Mouse (Mus musculus) spleen, adult 2 months (tissue): Measurements from ENCODE around the gene Pde4d. TPM values are rescaled to one million over a fixed set of nuclear protein-coding genes. Genes with fewer than 3 reads are reported as not detected.

Source experiments
- DNase-seq, 2 experiments: peaks; one replicate each; pipeline versions ENCODE4 v3.0.0 to v3.0.0-alpha.2; 2012 to 2021; ENCODE audit warnings: low spot score in 2 of 2, low read depth in 1 of 2
- H3K27ac ChIP-seq: fragments of 200-500 bp; 2 replicates; pipeline ENCODE4 v1.5.1; 2012; ENCODE audit warnings: low read length, inconsistent platforms; ENCODE audit not compliant: insufficient read depth
- H3K27me3 ChIP-seq: fragments of 200-500 bp; 2 replicates; pipeline ENCODE4 v1.6.1; 2012; ENCODE audit warnings: mild to moderate bottlenecking, moderate library complexity, low read length, inconsistent platforms; ENCODE audit not compliant: control insufficient read depth, insufficient read depth
- H3K36me3 ChIP-seq: fragments of 200-500 bp; 2 replicates; pipeline ENCODE4 v1.6.1; 2012; ENCODE audit warnings: mild to moderate bottlenecking, low read length, inconsistent platforms; ENCODE audit not compliant: control insufficient read depth, insufficient read depth
- H3K4me1 ChIP-seq: fragments of 200-500 bp; 2 replicates; pipeline ENCODE4 v1.6.1; 2011; ENCODE audit warnings: inconsistent platforms; ENCODE audit not compliant: control insufficient read depth, insufficient read depth, insufficient read length
- H3K4me3 ChIP-seq: fragments of 200-500 bp; 2 replicates; pipeline ENCODE4 v1.5.1; 2011; ENCODE audit warnings: mild to moderate bottlenecking, inconsistent platforms; ENCODE audit not compliant: insufficient read depth, insufficient read length; ENCODE audit errors: extremely low read depth
- CTCF ChIP-seq: fragments of 200-500 bp; IDR thresholded peaks from 2 replicates; pipeline ENCODE4 v1.5.1; 2011; ENCODE audit warnings: mild to moderate bottlenecking, inconsistent platforms; ENCODE audit not compliant: insufficient read depth, insufficient read length, insufficient replicate concordance; ENCODE audit errors: extremely low read depth
- POLR2A ChIP-seq: fragments of 200-500 bp; IDR thresholded peaks from 2 replicates; pipeline ENCODE4 v1.6.1; 2011; ENCODE audit warnings: low read depth, low read length, inconsistent platforms
- WGBS: fragments of 180-500 bp; shearing (Covaris S2); methylation state at CpG from one replicate; pipeline ENCODE4 v1.1.7; 2018; 5-methylcytosine and 5-hydroxymethylcytosine counted together
- polyA plus RNA-seq: library from polyadenylated mRNA; depleted of rRNA; stranded (reverse); fragments of >200 nt; gene quantifications from 2 replicates; pipeline ENCODE4 v1.2.3, GENCODE M21; 2012

The Pde4d gene
- polyA plus RNA-seq, 1 experiment, result 4.8 TPM

GRCm38 (mm10) chr13:108490872-108491271 lies 41.1 kb downstream of the Pde4d start:
- H3K4me3 ChIP-seq, result no peak overlapping the region
- H3K36me3 ChIP-seq, result no peaks in the 10 kb centered on the region
- H3K4me1 ChIP-seq, result no peaks in the 10 kb centered on the region
- H3K27me3 ChIP-seq, result no peaks in the 10 kb centered on the region
- H3K27ac ChIP-seq, result no peak overlapping the region
- no peak for DNase-seq
- WGBS, result 92% methylated on average over 2 of the region's 2 CpGs
- TF ChIP-seq CTCF (no peak), POLR2A (no peak)

- Histone ChIP-seq H3K4me3 (no peak overlapping the region), H3K4me1 (no peaks in the 10 kb centered on the region), H3K27me3 (no peaks in the 10 kb centered on the region), H3K27ac (no peak overlapping the region), H3K36me3 (no peaks in the 10 kb centered on the region)
- DNase-seq, result no peak
- TF ChIP-seq POLR2A (no peak), CTCF (no peak)
These were observed 43.1 kb downstream of the Pde4d start for GRCm38 (mm10) chr13:108492886-108493285.

- DNase-seq, result no peak
- H3K36me3 ChIP-seq, result no peaks in the 10 kb centered on the region
These were observed 44.6 kb downstream of the Pde4d start for GRCm38 (mm10) chr13:108494365-108494764.

GRCm38 (mm10) chr13:108497768-108498167 lies 48.0 kb downstream of the Pde4d start:
- DNase-seq, result no peak
- Histone ChIP-seq H3K4me3 (no peak overlapping the region), H3K27me3 (no peaks in the 10 kb centered on the region), H3K27ac (no peak overlapping the region), H3K36me3 (no peaks in the 10 kb centered on the region), H3K4me1 (no peaks in the 10 kb centered on the region)
- TF ChIP-seq CTCF (no peak), POLR2A (no peak)
- WGBS, result 12% methylated on average over 8 of the region's 8 CpGs

More at GRCm38 (mm10) chr13:108494365-108494764, 44.6 kb downstream of the Pde4d start:
- Histone ChIP-seq H3K4me3 (no peak overlapping the region), H3K27me3 (no peaks in the 10 kb centered on the region), H3K4me1 (no peaks in the 10 kb centered on the region), H3K27ac (no peak overlapping the region)
- WGBS, result 74% methylated on average over 2 of the region's 2 CpGs
- TF ChIP-seq CTCF, result no peak
- TF ChIP-seq POLR2A, result no peak

- no peak for TF ChIP-seq POLR2A
- no peak for TF ChIP-seq CTCF
- 15% methylated on average over 9 of the region's 9 CpGs for WGBS
- Histone ChIP-seq H3K4me1 (no peaks in the 10 kb centered on the region), H3K27ac (no peak overlapping the region), H3K4me3 (no peak overlapping the region), H3K36me3 (no peaks in the 10 kb centered on the region), H3K27me3 (no peaks in the 10 kb centered on the region)
- no peak for DNase-seq
These were observed 48.5 kb downstream of the Pde4d start for GRCm38 (mm10) chr13:108498247-108498743.

GRCm38 (mm10) chr13:108498773-108499313 lies 49.1 kb downstream of the Pde4d start:
- H3K4me3 ChIP-seq, result no peak overlapping the region
- no peak overlapping the region for H3K27ac ChIP-seq
- no peaks in the 10 kb centered on the region for H3K27me3 ChIP-seq
- no peak for TF ChIP-seq POLR2A
- no peak for TF ChIP-seq CTCF
- no peaks in the 10 kb centered on the region for H3K4me1 ChIP-seq
- 15% methylated on average over 9 of the region's 9 CpGs for WGBS
- no peak for DNase-seq
- no peaks in the 10 kb centered on the region for H3K36me3 ChIP-seq

- Histone ChIP-seq H3K4me3 (no peak overlapping the region), H3K4me1 (no peaks in the 10 kb centered on the region), H3K27me3 (no peaks in the 10 kb centered on the region), H3K36me3 (no peaks in the 10 kb centered on the region), H3K27ac (no peak overlapping the region)
- DNase-seq, result no peak
- TF ChIP-seq POLR2A (no peak), CTCF (no peak)
- 67% methylated on average over 1 of the region's 1 CpGs for WGBS
These were observed 51.6 kb downstream of the Pde4d start for GRCm38 (mm10) chr13:108501386-108501785.
